Mouse (Mus musculus) bone marrow, adult 2 months (tissue): Measurements from ENCODE around the gene Zfp523. TPM values are rescaled to one million over a fixed set of nuclear protein-coding genes. Genes with fewer than 3 reads are reported as not detected.

Source experiments
- H3K27ac ChIP-seq: fragments of 200-500 bp; 2 replicates; pipeline ENCODE4 v1.5.1; 2012; ENCODE audit warnings: low read depth, mild to moderate bottlenecking, control low read depth, inconsistent platforms, low read length; ENCODE audit not compliant: control insufficient read depth, poor library complexity, insufficient read depth
- H3K4me1 ChIP-seq: fragments of 200-500 bp; 2 replicates; pipeline ENCODE4 v1.6.1; 2011; ENCODE audit warnings: low read length; ENCODE audit not compliant: control insufficient read depth, insufficient read depth
- H3K4me3 ChIP-seq: fragments of 200-500 bp; replicated peaks from 2 replicates; pipeline ENCODE3; 2011; ENCODE audit warnings: mild to moderate bottlenecking, low read depth, low read length, control low read depth; ENCODE audit not compliant: control insufficient read depth
- CTCF ChIP-seq: fragments of 200-500 bp; IDR thresholded peaks from 2 replicates; pipeline ENCODE4 v1.5.1; 2011; ENCODE audit warnings: low read length, control low read depth; ENCODE audit not compliant: control insufficient read depth, insufficient read depth
- POLR2A ChIP-seq: fragments of 200-500 bp; IDR thresholded peaks from 2 replicates; pipeline ENCODE4 v1.6.1; 2011; ENCODE audit warnings: low read depth, mild to moderate bottlenecking, control low read depth, low read length, borderline replicate concordance; ENCODE audit not compliant: control insufficient read depth
- WGBS: fragments of 180-500 bp; shearing (Covaris S2); methylation state at CpG from one replicate; pipeline ENCODE4 v1.1.7; 2018; 5-methylcytosine and 5-hydroxymethylcytosine counted together
- polyA plus RNA-seq: library from polyadenylated mRNA; stranded (reverse); fragments of >200 nt; gene quantifications from 2 replicates; pipeline ENCODE4 v1.2.4, GENCODE M21; 2011; ENCODE audit warnings: low replicate concordance; ENCODE audit not compliant: missing spikeins, insufficient read depth, insufficient read length

The Zfp523 gene
- polyA plus RNA-seq, 1 experiment, result 11.8 TPM

- Histone ChIP-seq H3K4me1 (no peaks in the 10 kb centered on the region; the same call in 1 of the 2 replicates), H3K27ac (no peak overlapping the region), H3K4me3 (no peak overlapping the region)
- 87% methylated on average over 10 of the region's 10 CpGs for WGBS
- no peak for TF ChIP-seq CTCF
- no peak for TF ChIP-seq POLR2A
Measured at GRCm38 (mm10) chr17:28224615-28225014, 47.7 kb downstream of the Zfp523 start.

GRCm38 (mm10) chr17:28226014-28226413, 49.1 kb downstream of the Zfp523 start:
- H3K27ac ChIP-seq, result no peak overlapping the region
- WGBS, result 17% methylated on average over 21 of the region's 21 CpGs
- TF ChIP-seq CTCF (peak; percentile 98), POLR2A (peak; percentile 57; the same call in 1 of the 2 replicates)
- no peak overlapping the region for H3K4me3 ChIP-seq
- no peaks in the 10 kb centered on the region; the same call in 1 of the 2 replicates for H3K4me1 ChIP-seq

GRCm38 (mm10) chr17:28230486-28230885, 53.6 kb downstream of the Zfp523 start:
- no peak for TF ChIP-seq POLR2A
- no peak for TF ChIP-seq CTCF
- 83% methylated on average over 6 of the region's 6 CpGs for WGBS
- Histone ChIP-seq H3K4me3 (no peak overlapping the region), H3K4me1 (no peaks in the 10 kb centered on the region; the same call in 1 of the 2 replicates), H3K27ac (no peak overlapping the region)

- Histone ChIP-seq H3K27ac (no peak overlapping the region), H3K4me1 (no peaks in the 10 kb centered on the region; the same call in 1 of the 2 replicates), H3K4me3 (no peak overlapping the region)
- WGBS, result 85% methylated on average over 18 of the region's 18 CpGs
- TF ChIP-seq CTCF (no peak), POLR2A (no peak)
Measured at GRCm38 (mm10) chr17:28231026-28231736, 54.3 kb downstream of the Zfp523 start.

GRCm38 (mm10) chr17:28232475-28233060, 55.6 kb downstream of the Zfp523 start, which contains the start of gene Ppard:
Gene Ppard (plus strand): TSS chr17:28232700.
- TF ChIP-seq POLR2A (peak; percentile 45; the same call in 1 of the 2 replicates), CTCF (peak; percentile 99)
- peak within 1 kb of the TSS; percentile 68 for H3K4me3 ChIP-seq
- 1% methylated on average over 54 of the region's 57 CpGs for WGBS
- H3K4me1 ChIP-seq, result peaks cover 3% of the 10 kb centered on the region; the same call in 1 of the 2 replicates
- peak within 1 kb of the TSS; percentile 79 for H3K27ac ChIP-seq

GRCm38 (mm10) chr17:28233091-28233731, 56.3 kb downstream of the Zfp523 start:
- H3K4me1 ChIP-seq, result peaks cover 3% of the 10 kb centered on the region; the same call in 1 of the 2 replicates
- H3K4me3 ChIP-seq, result peak overlapping the region; percentile 68
- H3K27ac ChIP-seq, result peak overlapping the region; percentile 79
- WGBS, result under 1% methylated on average over 17 of the region's 17 CpGs
- TF ChIP-seq POLR2A, result no peak
- no peak for TF ChIP-seq CTCF

GRCm38 (mm10) chr17:28234641-28235040, 57.7 kb downstream of the Zfp523 start:
- Histone ChIP-seq H3K4me3 (no peak overlapping the region), H3K27ac (no peak overlapping the region), H3K4me1 (peaks cover 3% of the 10 kb centered on the region; the same call in 1 of the 2 replicates)
- TF ChIP-seq CTCF, result no peak
- WGBS, result 93% methylated on average over 5 of the region's 5 CpGs
